Mouse (Mus musculus) spleen, embryonic (tissue): ENCODE measurements around the gene Stox2.

Experiments
- CTCF ChIA-PET: fragments of 350-600 bp; sonication (Branson Sonifier 250); formaldehyde crosslinking; loops from one replicate; lab custom pipeline; 2022; lab: Charles Lee

Gene Stox2

GRCm38 (mm10) chr8:47185396-47185795 is 260.8 kb downstream of the Stox2 start:
- CTCF ChIA-PET: no interaction called here

- CTCF ChIA-PET: interaction anchor here (0.6 to 0.7 kb wide), 2 partner anchors 17 to 156 kb away, joined by 3 to 4 read pairs; no protein-coding TSS in a partner anchor
These were observed 263.2 kb downstream of the Stox2 start for GRCm38 (mm10) chr8:47182771-47183558.

DNA sequence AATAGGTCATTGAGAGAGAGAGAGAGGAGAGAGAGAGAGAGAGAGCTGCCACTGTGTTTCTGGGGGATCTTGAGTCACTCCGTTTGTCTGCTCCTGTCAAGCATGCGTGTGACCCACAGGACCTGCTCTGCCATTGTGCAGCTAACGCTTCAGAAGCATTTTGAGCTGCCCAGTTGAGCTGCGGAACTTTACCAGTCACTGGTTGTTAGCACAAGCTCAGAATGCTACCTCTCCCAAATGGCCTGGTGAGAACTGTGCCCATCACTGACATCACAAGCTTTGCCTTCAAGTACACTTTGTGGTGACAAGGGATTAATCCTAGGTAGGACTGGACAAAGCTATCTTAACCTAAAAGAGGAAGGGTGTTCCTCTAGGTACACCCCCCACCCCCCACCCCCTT is 263.9 kb downstream of the Stox2 start:
- CTCF ChIA-PET: interaction anchor here (0.6 to 0.7 kb wide), 2 partner anchors 17 to 156 kb away, joined by 3 to 4 read pairs; no protein-coding TSS in a partner anchor

- CTCF ChIA-PET: no interaction called here
These were observed 265.0 kb downstream of the Stox2 start for GRCm38 (mm10) chr8:47181032-47181698.

- CTCF ChIA-PET: no interaction called here
These were observed 266.0 kb downstream of the Stox2 start for GRCm38 (mm10) chr8:47180181-47180580.

DNA sequence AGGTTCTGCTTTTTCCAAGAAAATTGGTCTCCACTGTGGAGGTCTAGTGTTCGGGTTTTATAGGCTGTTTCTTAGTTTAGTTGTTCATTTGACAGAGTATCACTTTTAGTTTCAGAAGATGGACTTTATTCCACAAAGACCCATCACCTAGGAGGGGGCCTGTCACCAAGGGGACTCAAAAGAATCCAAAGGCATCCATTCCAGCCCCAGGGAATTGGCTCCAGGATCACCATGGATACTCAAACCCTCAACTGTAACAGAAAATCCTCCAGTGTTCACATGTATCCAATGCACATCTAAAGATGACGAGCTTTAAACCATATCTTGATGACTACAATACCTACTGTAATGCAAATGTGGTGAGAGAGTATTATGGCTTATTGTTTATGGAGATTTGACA is 267.4 kb downstream of the Stox2 start:
- CTCF ChIA-PET: no interaction called here

DNA sequence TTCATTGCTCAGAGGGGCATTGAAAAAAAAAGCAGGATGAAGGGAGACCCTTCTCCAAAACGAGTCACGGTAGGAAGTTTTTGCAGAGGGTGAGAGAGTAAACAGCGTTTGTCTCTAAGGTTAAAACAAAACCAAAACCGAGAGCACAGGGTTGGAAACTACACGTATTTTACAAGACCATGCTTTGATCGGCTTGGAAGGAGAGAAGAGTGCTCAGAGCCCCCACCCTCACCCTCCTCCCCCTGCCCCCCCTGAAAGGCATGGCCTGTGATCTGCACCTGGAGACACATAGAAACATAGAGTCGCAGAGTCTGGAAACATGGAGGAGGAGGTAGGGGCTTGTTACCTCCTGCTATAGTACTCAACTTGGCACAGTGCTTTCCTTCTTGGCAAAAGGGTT is 272.3 kb downstream of the Stox2 start:
- CTCF ChIA-PET: no interaction called here

DNA sequence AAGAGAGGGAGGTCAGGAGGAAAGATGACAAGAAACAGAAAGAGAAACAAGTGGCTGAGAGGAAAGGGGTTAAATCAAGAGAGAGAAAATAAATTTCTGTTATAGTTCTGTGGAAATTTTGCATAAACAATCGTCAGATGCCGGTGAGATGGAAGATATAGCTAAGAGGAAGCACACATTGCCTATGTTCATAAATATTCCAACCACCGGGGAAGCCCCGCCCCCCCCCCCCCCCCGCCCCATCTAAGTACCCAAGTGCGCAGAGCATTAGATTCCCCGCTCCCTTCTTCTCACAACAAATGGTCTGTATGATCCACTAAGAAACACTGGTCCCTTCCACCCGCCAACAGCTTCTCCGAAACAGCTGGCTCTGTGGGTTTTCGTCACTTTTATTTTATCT is 273.3 kb downstream of the Stox2 start:
- CTCF ChIA-PET: no interaction called here

DNA sequence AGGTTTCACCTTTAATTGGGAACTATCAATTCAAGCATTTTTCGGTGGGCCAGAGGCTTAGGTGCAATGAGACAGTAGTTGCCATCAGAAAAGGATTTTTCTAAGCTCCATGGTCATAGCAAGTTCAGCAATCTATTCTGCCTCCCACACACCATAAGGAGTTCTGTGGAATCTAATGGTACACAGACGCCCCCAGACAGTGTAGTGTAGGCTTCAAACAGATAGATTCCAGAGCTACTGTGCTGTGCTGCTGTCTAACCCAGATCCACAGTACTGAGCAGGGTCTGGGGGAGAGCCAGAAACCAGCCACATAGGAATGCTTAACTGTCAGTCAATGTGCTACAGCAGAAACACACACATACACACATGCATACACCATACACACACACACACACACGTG is 285.5 kb downstream of the Stox2 start:
- CTCF ChIA-PET: no interaction called here

GRCm38 (mm10) chr8:47154521-47154920 is 291.6 kb downstream of the Stox2 start:
- CTCF ChIA-PET: no interaction called here

DNA sequence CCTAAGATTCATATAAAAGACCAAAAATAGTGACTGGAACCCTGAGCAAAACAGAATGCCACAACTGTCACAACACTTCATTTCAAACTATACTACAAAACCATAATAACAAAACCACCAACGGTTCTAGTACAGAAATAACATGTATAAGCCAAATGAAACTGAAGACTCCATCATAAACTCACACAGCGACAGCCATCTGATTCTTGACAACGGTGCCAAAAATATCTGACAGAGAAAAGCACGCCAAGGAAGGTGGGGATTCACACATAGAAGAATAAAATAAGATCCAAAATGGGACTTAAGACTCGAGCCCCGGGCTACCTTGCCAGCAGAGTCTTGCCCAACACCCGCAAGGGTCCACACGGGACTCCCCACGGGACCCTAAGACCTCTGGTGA is 300.9 kb downstream of the Stox2 start:
- CTCF ChIA-PET: no interaction called here

- CTCF ChIA-PET: no interaction called here
These were observed 310.1 kb downstream of the Stox2 start for GRCm38 (mm10) chr8:47136047-47136446.

GRCm38 (mm10) chr8:47135586-47135985 is 310.6 kb downstream of the Stox2 start:
- CTCF ChIA-PET: no interaction called here

DNA sequence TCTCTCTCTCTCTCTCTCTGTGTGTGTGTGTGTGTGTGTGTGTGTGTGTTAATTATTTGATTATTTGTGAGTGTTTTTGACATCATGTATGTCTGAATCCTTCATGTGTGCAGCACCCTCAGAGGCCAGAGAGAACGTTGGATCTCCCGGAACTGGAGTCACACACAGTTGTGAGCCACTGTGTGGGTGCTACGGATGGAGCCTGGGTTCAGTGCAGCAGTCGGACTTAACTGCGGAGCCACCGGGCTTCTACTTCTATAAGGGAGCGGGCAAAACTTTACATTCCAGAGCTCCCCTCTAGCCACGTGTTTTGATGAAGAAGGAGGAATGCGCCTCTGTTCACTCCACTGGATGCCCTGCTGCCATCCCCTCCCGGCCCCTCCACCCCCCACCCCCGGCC is 311.4 kb downstream of the Stox2 start:
- CTCF ChIA-PET: no interaction called here

DNA sequence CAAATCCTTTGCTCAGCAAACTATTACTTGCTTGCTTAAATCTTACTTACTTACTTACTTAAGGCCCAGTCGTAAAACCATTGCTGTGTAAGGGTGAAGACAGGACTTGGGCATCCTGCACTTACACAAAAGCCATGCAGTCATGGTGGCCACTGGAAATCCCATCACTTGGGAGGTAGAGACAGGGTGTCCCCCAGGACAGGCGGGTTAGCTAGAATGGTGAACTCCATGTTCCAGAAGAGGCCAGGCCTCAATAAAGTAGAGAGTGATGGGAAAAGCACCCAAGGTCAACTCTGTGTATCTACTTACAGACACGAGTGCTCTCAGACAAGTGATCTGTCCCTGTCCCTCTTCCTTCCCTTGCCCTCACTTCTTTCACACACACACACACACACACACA is 312.8 kb downstream of the Stox2 start:
- CTCF ChIA-PET: no interaction called here
